Mouse (Mus musculus) limb, embryonic 13.5 days (tissue): ENCODE measurements at regions not wholly inside any gene's neighbourhood (a gene's known extent, or its start where the extent isn't known, plus 50 kb on each side); places are given as distances from the start of the nearest gene placed in this dataset.

Experiments used
- ATAC-seq: fragments of 200-750 bp; cut with Nextera tagmentation; 2 replicates; pipeline ENCODE4 v1.8.0; 2017; ENCODE audit warnings: low read depth, moderate number of reproducible peaks, moderate TSS enrichment; ENCODE audit not compliant: low FRiP score
- H3K27ac ChIP-seq: fragments of 300-500 bp; sonication (generic); 2 replicates; pipeline ENCODE4 v1.5.1; 2015; ENCODE audit warnings: inconsistent platforms, mild to moderate bottlenecking, moderate library complexity
- H3K27me3 ChIP-seq: fragments of 300-500 bp; sonication (generic); 2 replicates; pipeline ENCODE4 v1.6.1; 2015; ENCODE audit warnings: mild to moderate bottlenecking, inconsistent platforms
- H3K36me3 ChIP-seq: fragments of 300-500 bp; sonication (generic); 2 replicates; pipeline ENCODE4 v1.6.1; 2015; ENCODE audit warnings: inconsistent platforms, mild to moderate bottlenecking, moderate library complexity
- H3K4me1 ChIP-seq: fragments of 300-500 bp; sonication (generic); 2 replicates; pipeline ENCODE4 v1.6.1; 2015; ENCODE audit warnings: inconsistent platforms
- H3K4me2 ChIP-seq: fragments of 300-500 bp; sonication (generic); replicated peaks from 2 replicates; pipeline ENCODE4 v1.6.1; 2015; ENCODE audit warnings: inconsistent platforms, mild to moderate bottlenecking, moderate library complexity
- H3K4me3 ChIP-seq: fragments of 300-500 bp; sonication (generic); 2 replicates; pipeline ENCODE4 v1.5.1; 2015; ENCODE audit warnings: moderate library complexity, mild to moderate bottlenecking, inconsistent platforms
- H3K9ac ChIP-seq: fragments of 300-500 bp; sonication (generic); 2 replicates; pipeline ENCODE4 v1.6.1; 2015; ENCODE audit warnings: mild to moderate bottlenecking, inconsistent platforms
- H3K9me3 ChIP-seq: fragments of 300-500 bp; sonication (generic); 2 replicates; pipeline ENCODE4 v1.6.1; 2016; ENCODE audit warnings: inconsistent platforms
- WGBS: fragments of 180-500 bp; shearing (Covaris S2); methylation state at CpG from one replicate; pipeline ENCODE4 v1.1.7; 2015; 5-methylcytosine and 5-hydroxymethylcytosine counted together

DNA sequence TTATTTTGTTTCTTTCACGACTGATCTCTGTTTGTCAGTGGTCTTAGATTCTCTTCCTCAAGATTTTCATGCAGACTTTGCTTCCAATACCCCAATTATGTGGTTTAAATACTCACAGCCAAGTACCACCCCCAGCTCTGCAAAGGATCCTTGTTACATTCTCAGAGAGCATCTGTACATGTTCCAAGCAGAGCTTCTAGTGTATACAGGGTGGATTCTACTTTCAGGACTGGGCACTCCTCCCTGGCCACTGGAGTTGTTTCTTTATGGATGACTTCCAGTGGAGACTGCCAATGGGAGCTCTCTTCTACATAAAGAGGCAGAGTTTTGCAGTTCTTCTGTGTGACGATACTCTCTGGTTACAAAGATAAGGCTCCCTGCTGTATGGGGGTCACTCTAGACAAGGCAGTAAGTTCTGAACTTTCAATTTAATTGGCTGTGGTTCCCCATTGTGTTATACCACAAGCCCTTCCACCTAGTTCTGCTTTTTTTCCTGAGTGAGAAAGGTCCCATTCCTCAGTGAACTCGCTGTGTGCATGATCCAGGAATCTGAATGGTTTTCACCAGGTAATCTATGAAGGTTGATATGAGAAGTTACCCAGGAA, 240.4 kb upstream of the Kcnj16 start:
- no peak for ATAC-seq
- no peaks in the 10 kb centered on the region for H3K9me3 ChIP-seq
- no peak overlapping the region for H3K9ac ChIP-seq
- WGBS, result 85% methylated on average over 3 of the region's 3 CpGs
- no peak overlapping the region for H3K4me2 ChIP-seq
- no peak overlapping the region for H3K27ac ChIP-seq
- no peak overlapping the region for H3K4me3 ChIP-seq
- H3K4me1 ChIP-seq, result no peaks in the 10 kb centered on the region
- no peaks in the 10 kb centered on the region for H3K36me3 ChIP-seq
- no peaks in the 10 kb centered on the region for H3K27me3 ChIP-seq

GRCm38 (mm10) chr11:110731510-110731909, 236.3 kb upstream of the Kcnj16 start:
- Histone ChIP-seq H3K4me1 (no peaks in the 10 kb centered on the region), H3K27me3 (no peaks in the 10 kb centered on the region), H3K4me2 (no peak overlapping the region), H3K9ac (no peak overlapping the region), H3K27ac (no peak overlapping the region), H3K9me3 (no peaks in the 10 kb centered on the region), H3K4me3 (no peak overlapping the region), H3K36me3 (no peaks in the 10 kb centered on the region)
- ATAC-seq, result no peak
- WGBS, result 83% methylated on average over 3 of the region's 3 CpGs

DNA sequence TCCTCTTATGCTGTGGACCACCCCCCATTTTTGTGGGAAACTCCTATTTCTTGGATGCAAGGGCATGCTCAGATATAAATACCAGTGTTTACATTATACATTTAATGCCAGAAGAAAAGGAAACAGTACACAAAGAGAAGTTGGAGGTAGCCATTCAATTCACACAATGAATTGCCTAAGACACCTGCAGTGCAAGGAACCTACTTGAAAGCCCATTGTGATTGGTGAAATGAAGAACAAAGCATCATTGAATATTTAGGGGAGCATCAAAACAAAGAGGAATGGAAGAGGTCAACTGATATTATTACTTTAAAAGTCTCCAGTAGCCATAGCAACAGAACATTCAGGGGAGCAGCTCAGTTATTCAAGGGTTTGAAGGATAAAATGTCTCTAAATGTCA, 193.7 kb upstream of the Kcnj16 start:
- Histone ChIP-seq H3K36me3 (no peaks in the 10 kb centered on the region), H3K4me1 (no peaks in the 10 kb centered on the region), H3K27ac (no peak overlapping the region), H3K9me3 (no peaks in the 10 kb centered on the region), H3K9ac (no peak overlapping the region), H3K27me3 (no peaks in the 10 kb centered on the region), H3K4me3 (no peak overlapping the region), H3K4me2 (no peak overlapping the region)
- ATAC-seq, result no peak

GRCm38 (mm10) chr11:110781492-110782276, 186.1 kb upstream of the Kcnj16 start:
- H3K9me3 ChIP-seq, result no peaks in the 10 kb centered on the region; the same call in 1 of the 2 replicates
- H3K9ac ChIP-seq, result no peak overlapping the region
- no peaks in the 10 kb centered on the region for H3K36me3 ChIP-seq
- no peak overlapping the region for H3K4me2 ChIP-seq
- no peak overlapping the region for H3K4me3 ChIP-seq
- 58% methylated on average over 3 of the region's 3 CpGs for WGBS
- no peak overlapping the region for H3K27ac ChIP-seq
- 0 out of 2 replicates have a peak, but pooled peaks cover 3% of the 10 kb centered on the region for H3K4me1 ChIP-seq
- ATAC-seq, result no peak
- H3K27me3 ChIP-seq, result no peaks in the 10 kb centered on the region

GRCm38 (mm10) chr11:110789537-110789936, 178.3 kb upstream of the Kcnj16 start:
- Histone ChIP-seq H3K4me1 (no peaks in the 10 kb centered on the region), H3K9ac (no peak overlapping the region), H3K9me3 (no peaks in the 10 kb centered on the region; the same call in 1 of the 2 replicates), H3K27ac (no peak overlapping the region), H3K36me3 (no peaks in the 10 kb centered on the region), H3K27me3 (no peaks in the 10 kb centered on the region), H3K4me2 (no peak overlapping the region), H3K4me3 (no peak overlapping the region)
- WGBS, result 83% methylated on average over 4 of the region's 4 CpGs
- no peak for ATAC-seq

DNA sequence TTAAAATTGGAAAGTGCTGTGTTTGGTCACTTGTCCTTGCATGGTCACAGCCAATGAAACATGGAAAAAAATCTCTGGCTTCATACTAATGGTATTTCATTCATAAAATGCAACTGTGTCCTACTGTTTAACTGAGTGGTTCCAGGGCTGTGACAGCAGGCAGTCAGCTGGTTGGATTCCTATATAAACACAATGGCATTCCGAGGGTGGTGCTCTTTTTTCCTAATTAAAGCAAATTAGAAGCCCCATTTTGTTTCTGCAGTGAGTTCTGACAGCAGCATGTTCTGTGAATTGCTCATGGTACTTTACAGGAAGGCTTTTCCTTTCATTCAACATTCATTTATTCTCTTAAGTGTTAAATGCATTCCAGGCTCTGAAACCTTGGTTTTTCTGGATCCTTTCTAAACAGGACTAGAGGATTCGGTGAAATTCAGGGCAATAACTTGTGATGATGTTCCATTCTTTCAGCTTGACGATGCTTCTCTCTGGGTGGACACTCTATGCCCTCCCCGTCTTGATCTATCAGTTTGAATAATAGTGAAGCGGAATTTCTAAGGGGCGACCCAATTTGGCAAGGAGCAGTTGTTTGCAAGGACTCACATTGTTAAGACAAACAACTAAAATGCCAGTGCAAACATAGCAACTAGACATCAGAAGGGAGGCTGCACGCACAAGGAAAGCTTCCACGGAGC, 167.8 kb upstream of the Kcnj16 start:
- peaks cover 19% of the 10 kb centered on the region for H3K4me1 ChIP-seq
- no peak overlapping the region for H3K4me2 ChIP-seq
- H3K9ac ChIP-seq, result no peak overlapping the region
- 75% methylated on average over 8 of the region's 8 CpGs for WGBS
- H3K9me3 ChIP-seq, result no peaks in the 10 kb centered on the region
- no peak overlapping the region for H3K4me3 ChIP-seq
- ATAC-seq, result no peak
- no peaks in the 10 kb centered on the region for H3K36me3 ChIP-seq
- no peak overlapping the region for H3K27ac ChIP-seq
- no peaks in the 10 kb centered on the region for H3K27me3 ChIP-seq

GRCm38 (mm10) chr11:110802013-110802412, 165.8 kb upstream of the Kcnj16 start:
- no peak overlapping the region for H3K4me3 ChIP-seq
- H3K27me3 ChIP-seq, result no peaks in the 10 kb centered on the region
- H3K4me1 ChIP-seq, result peaks cover 19% of the 10 kb centered on the region
- ATAC-seq, result peak; percentile 75
- H3K9ac ChIP-seq, result no peak overlapping the region
- WGBS, result 36% methylated on average over 7 of the region's 7 CpGs
- H3K9me3 ChIP-seq, result no peaks in the 10 kb centered on the region
- no peaks in the 10 kb centered on the region for H3K36me3 ChIP-seq
- peak overlapping the region; percentile 67 for H3K27ac ChIP-seq
- H3K4me2 ChIP-seq, result peak overlapping the region; percentile 39

DNA sequence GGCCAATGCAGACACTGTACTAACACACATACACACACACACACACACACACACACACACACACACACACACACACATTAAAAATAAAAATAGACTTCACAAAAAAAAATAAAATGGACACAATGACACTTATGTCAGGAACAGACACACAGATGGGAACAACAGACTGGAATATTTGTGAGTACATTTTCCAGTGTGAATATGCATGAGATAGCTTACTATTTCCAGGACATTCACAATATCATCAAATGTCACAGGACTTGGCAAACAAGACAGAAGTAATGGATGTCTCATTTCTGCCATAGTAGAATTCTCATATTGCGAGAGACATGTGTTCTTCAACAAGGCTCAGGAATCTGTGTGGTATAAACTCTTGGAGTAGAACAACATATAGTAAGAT, 163.8 kb upstream of the Kcnj16 start:
- no peaks in the 10 kb centered on the region for H3K27me3 ChIP-seq
- H3K9me3 ChIP-seq, result no peaks in the 10 kb centered on the region
- WGBS, result 88% methylated on average over 1 of the region's 1 CpGs
- H3K4me2 ChIP-seq, result no peak overlapping the region
- H3K4me3 ChIP-seq, result no peak overlapping the region
- ATAC-seq, result no peak
- no peak overlapping the region for H3K27ac ChIP-seq
- no peak overlapping the region for H3K9ac ChIP-seq
- H3K4me1 ChIP-seq, result peaks cover 28% of the 10 kb centered on the region
- no peaks in the 10 kb centered on the region for H3K36me3 ChIP-seq

DNA sequence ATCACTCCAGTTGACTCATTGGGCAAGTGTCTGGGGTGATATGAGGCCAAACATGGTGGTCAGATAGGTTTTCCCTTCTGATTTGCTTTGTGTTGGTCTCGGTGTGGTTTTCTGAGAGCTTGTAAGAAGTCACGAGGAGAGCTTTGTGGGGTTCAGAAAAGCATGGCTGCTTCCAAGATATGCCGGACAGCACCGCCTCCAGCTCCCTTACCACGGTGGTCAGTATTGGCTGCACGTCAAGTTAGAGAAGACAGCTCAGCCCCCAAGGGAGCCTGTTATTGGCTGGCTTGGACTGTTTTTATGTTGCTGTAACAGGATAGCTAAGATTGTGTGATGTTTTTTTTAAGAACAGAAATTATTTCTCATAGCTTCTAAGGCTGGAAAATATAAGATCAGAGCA, 154.7 kb upstream of the Kcnj16 start:
- no peak overlapping the region for H3K4me2 ChIP-seq
- peaks cover 6% of the 10 kb centered on the region for H3K4me1 ChIP-seq
- H3K9ac ChIP-seq, result no peak overlapping the region
- H3K36me3 ChIP-seq, result no peaks in the 10 kb centered on the region
- H3K4me3 ChIP-seq, result no peak overlapping the region
- WGBS, result 74% methylated on average over 6 of the region's 6 CpGs
- no peaks in the 10 kb centered on the region for H3K27me3 ChIP-seq
- no peak overlapping the region for H3K27ac ChIP-seq
- H3K9me3 ChIP-seq, result no peaks in the 10 kb centered on the region
- ATAC-seq, result no peak

DNA sequence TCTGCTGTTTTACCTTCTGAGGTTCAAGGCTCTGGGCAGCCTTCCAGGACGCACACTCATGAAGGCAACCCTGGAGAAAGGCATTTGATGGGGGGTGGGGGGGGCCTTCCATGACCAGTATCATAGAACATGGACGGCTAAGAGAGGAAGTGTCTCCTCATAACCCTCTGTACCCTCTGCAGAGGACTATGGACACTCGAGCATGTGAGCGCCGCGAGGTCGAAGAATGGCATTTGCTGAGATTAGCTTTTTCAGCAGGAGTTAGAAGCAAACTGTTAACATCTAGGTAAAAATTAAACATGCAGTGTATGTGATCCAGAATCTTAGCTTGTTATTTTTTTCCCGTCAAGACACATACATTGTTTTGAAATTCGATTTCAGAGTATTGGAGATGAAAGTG, 153.1 kb upstream of the Kcnj16 start:
- H3K4me1 ChIP-seq, result no peaks in the 10 kb centered on the region
- H3K9me3 ChIP-seq, result no peaks in the 10 kb centered on the region
- H3K27ac ChIP-seq, result no peak overlapping the region
- no peak overlapping the region for H3K4me3 ChIP-seq
- H3K9ac ChIP-seq, result no peak overlapping the region
- no peaks in the 10 kb centered on the region for H3K27me3 ChIP-seq
- ATAC-seq, result no peak
- WGBS, result 86% methylated on average over 9 of the region's 9 CpGs
- no peaks in the 10 kb centered on the region for H3K36me3 ChIP-seq
- H3K4me2 ChIP-seq, result no peak overlapping the region

- Histone ChIP-seq H3K4me2 (no peak overlapping the region), H3K4me3 (no peak overlapping the region), H3K4me1 (no peaks in the 10 kb centered on the region), H3K9ac (no peak overlapping the region), H3K36me3 (no peaks in the 10 kb centered on the region), H3K9me3 (no peaks in the 10 kb centered on the region), H3K27me3 (no peaks in the 10 kb centered on the region), H3K27ac (no peak overlapping the region)
- 66% methylated on average over 7 of the region's 7 CpGs for WGBS
- no peak for ATAC-seq
Measured at GRCm38 (mm10) chr11:110815206-110815605, 152.6 kb upstream of the Kcnj16 start.

- Histone ChIP-seq H3K9me3 (no peaks in the 10 kb centered on the region), H3K36me3 (no peaks in the 10 kb centered on the region), H3K4me1 (peaks cover 16% of the 10 kb centered on the region; the same call in 1 of the 2 replicates), H3K27ac (no peak overlapping the region; the same call in 1 of the 2 replicates), H3K4me2 (no peak overlapping the region), H3K9ac (no peak overlapping the region), H3K4me3 (no peak overlapping the region), H3K27me3 (no peaks in the 10 kb centered on the region)
- WGBS, result 33% methylated on average over 5 of the region's 5 CpGs
- peak; percentile 57 for ATAC-seq
Measured at GRCm38 (mm10) chr11:110828584-110828983, 139.2 kb upstream of the Kcnj16 start.
